Mouse (Mus musculus) yolk sac, embryonic 10.5 days (tissue): ENCODE data around the gene Pip5k1c.
A peak's percentile ranks its signal among the peaks of the same experiment; 100 is the strongest.

Experiments
- DNase-seq: peaks from one replicate; pipeline ENCODE4 v3.0.0-alpha.2; 2017; ENCODE audit warnings: low spot score

The Pip5k1c gene

DNA sequence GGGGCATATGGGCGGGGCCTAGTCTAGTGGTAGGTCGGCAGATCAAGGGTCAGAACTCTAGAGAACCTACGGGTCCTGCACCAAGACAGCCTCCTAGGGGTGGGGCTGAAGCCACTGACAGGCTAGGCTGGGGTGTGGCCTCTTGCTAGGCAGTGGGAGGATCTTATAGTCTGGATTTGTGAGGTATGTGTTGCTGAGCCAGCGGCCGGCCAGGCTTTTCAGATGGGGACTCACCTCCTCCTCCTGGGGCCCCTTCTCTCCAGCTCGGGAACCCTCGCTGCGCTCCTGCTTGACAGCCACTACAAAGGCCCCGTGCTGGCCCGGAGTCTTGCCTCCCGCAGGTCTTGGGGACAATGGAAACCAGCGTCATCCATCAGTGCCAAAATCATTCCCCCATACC, 56.4 kb downstream of the Pip5k1c start:
- peak; percentile 91 for DNase-seq

DNA sequence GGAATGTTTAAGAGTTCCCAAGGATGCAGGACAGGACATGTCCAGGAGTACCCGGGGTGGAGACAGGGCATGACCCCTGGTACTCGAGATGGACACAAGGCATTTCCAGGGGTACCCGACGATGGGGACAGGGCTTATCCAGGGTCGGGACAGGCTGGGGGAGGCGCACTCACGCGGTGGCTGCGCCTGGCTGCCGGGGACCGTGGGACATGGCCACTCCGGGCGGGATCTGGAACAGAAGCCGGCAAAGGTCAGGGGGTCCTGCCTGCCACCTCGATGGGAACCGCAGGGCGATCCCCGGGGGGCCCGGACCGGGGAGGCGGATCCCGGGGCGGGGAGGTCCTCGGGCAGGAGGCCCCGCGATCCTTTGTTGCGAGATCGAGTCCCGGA, 57.2 kb downstream of the Pip5k1c start:
- no peak for DNase-seq

DNA sequence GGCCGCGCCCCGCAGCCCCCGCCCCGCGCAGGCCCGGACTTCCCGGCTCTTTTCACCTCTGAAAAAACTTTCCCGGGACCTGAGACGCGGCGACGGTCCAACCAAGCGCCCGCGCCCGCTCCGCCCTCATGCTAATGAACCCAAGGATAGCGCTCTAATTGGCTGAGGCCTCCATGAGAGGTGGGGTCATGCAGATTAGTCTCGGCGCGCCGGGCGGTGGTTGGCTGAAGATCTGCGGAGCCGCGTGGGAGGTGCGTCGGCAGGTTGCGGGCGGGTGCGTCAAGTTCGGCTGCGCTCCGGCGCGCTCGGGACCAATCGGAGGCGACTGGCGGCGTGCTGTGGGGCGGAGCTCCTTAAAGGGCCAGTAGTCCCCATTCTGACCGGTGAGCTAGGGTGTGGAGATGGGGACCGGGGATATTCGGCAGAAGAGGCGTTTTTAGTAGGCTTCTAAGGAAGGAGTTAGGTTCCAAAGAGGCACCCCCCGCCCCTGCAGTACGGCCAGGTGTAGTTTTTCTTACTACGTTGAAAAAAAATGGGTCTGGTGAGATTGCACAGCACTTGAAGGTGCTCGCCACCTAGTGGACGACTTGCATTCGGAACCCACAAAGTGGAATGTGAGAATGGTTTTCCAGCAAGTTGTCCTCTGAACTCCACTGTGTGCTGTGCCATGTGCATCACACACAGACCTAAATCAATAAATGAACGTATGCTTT, 57.7 kb downstream of the Pip5k1c start, which contains the start of gene Hmg20b:
TSS of gene Hmg20b (minus strand) at position 130 of the 713 bp plus-strand sequence.
- DNase-seq: peak; percentile 99

DNA sequence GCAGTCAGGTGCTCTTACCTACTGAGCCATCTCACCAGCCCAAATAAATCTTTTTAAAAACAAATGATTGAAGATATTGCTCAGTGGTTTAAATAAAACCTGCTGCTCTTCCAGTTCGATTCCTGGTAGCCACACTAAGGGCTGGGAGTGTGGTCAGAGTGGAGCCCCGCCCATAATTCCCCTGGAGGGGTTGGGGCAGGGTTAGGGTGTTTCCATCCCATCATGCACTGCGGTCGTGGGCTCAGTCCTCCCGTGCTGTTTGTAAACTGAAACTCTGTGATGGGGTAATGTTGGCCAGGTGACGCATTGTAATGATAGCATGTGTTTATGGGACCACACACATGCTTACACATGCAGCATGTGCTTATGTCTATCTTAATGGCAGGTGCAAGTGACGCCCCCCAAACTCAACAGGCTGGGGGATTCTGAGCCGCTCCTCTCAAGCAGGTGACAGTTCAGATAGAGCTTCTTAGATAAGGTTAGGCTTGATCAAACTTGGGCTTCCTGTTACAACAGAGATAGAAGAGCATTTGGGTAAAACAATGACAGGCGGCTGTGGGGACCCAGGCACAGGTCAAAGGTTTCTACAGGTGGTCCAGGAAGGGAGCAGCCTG, 59.0 kb downstream of the Pip5k1c start:
- peak; percentile 85 for DNase-seq

DNA sequence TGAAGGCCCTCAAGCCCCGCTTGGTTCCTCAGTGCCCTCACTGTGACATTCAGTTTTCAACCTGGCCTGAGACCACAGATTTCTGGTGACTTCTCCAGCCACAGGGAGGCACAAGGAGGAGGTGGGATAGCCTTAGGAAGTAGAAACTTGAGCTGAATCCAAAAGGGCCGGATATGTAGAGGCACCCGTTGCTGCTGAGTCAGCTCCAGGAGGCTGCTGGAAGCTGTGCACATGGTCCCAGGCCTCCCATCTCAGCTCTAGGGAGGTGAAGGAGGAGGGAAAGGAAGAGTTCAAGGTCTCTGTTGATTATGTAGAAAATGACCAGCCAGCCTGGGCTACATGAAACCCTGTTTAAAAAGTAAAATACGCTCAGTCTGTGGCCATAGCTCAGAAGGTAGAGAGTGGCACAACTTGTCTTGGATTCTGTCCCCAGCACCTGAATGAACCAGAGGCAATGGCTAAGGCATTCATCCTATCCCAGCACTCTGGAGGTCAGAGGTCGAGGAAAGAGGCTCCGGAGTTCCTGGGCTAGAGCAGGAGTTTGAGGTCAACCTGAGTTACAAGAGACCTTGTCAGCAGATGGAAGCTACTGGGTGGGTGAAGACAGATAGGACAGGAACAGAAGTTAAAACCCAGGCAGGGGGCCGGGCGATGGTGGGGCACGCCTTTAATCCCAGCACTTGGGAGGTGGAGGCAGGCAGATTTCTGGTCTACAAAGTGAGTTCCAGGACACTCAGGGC, 62.1 kb downstream of the Pip5k1c start:
- DNase-seq: peak; percentile 74

DNA sequence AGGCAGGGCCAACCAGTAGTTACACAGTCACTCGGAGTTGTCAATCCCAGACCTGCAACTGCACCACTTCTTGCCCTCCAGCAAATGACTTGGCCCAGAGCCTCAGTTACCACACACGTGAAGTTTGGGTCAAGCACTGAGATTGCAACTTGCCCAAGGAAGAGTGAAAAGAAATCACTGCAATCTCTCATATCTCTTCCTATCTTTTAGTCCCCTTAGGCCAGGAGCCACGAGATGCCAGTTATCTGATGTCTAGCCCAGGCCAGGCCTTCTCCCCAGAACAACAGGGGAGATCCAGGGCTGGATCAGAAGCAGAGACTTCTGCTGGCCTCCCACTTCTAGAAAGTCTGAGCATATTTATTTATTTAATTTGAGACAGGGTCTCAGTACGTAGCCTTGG, 62.8 kb downstream of the Pip5k1c start:
- DNase-seq: no peak

DNA sequence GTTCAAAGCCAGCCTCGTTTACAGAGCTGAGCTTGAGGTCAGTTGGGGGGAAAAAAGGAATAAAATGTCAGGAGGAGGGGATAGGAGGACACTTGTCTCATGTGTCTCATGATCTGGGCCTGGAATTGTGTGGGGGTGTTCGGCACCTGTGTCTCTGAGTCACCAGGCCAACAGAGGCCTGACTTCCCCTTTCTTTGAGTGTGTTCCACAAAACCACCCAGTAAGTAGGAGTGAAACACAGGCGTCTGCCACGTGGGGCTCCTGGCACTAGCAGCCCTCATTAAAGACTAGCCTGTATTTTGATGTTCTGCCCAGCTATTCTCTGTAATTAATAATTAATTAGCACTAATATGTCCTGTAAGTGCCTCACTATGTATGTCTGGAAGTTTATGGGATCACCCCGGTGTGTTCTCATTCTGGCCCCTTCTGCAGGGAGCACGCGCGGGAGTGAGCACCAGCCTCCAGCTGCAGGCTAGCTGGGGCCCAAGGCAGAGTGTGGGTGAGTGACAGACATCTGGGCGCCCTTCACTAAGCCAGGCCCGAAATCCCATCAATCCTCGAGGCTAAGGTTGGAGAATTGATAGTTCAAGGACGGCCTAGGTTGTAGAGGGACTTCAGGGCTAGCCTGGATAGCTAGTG, 63.7 kb downstream of the Pip5k1c start:
- no peak for DNase-seq

DNA sequence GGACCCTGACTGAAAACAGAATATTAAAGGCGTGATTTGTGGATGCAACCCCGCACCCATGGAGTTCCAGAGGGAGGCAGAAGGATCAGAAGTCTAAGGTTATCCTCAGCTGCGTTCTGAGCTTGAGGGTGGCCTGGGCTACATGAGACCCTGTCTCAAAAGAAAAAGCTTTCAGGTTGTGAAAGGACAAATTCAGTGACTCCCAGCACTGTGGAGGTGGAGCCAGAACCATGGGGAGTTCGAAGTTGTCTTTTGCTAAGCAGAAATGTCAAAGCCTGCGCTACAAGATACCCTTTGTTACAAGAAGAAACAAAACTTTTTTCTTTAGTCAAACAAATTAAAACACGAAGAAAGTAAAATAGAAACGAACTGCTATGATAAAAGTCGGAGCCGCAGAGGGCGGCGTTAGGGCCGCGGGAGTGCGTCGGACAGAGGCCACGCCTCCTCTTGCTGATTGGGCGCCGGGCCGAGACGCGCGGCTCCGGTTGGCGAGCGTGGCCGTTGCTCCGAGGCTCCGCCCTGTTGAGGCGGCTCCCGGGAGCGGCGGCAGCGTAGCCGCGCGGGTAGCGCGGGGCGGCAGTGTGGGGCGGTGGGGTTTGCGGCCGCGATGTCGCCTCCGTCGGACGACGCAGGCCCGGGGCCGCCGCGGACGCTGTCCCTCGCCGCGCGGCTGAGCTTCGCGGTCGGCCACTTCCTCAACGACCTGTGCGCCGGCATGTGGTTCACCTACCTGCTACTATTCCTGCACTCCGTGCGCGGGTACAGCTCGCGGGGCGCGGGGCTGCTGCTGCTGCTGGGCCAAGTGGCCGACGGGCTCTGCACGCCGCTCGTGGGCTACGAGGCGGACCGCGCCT, 64.5 kb downstream of the Pip5k1c start, which contains the start of gene Mfsd12:
TSS of gene Mfsd12 (plus strand) at position 501 of the 854 bp plus-strand sequence.
- peak; percentile 87 for DNase-seq

DNA sequence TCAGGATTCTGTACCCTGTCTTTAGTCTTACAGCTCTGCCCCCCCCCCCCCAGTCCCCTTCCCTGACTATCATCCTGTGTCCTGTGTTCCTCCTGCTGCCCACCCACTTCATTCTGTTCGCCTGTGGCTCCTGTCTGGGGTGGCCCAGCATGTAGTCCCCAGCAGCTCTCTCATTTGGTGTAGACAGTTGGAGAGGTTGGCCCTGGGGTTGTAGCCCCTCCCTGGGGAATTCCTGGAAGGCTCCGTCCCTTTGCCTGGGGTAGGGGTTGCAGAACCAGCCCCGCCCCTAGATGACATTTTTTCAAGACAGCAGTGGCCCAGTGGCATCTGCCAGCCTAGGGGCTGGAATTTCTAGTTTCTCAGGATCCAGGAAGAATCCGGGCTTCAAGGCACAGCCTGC, 65.4 kb downstream of the Pip5k1c start:
- DNase-seq: peak; percentile 86

DNA sequence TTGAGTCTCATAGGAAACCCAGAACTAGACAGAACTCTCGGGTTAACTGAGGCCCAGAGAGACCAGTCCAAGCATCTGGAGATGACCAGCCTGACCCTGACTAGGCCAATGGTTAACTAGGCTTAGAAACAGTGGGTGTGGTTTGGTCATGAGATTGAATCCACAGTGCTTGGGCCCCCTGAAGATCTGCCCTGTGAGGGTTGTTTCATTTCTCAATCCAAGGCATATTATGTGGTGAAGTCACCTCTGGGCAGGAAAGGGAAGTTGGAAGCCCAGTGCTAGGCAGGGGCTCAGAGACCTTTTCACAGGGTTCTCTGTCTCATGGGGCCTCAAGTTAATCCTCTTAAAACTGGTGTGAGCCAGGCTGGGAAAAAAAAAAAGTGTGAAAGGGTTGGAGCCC, 66.1 kb downstream of the Pip5k1c start:
- peak; percentile 82 for DNase-seq

DNA sequence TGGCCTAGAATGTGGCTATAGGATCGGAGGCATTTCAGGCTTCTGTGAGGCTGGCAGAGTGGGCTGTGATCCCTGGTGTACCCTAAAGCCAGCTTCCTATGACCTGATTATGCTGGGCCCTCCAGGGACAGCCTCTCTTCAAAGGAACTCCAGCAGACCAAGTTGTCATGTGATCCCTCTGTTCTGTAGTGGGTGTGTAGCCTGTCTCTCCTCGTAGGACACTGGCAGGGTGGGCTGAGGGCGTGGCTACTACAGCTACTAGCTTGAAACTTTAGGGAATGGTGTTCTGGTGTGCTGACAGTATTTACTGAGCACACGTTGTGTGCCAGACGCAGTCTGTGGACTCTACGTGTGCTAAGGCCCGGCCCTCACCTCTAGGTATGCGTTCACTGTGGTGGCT, 68.0 kb downstream of the Pip5k1c start:
- no peak for DNase-seq

DNA sequence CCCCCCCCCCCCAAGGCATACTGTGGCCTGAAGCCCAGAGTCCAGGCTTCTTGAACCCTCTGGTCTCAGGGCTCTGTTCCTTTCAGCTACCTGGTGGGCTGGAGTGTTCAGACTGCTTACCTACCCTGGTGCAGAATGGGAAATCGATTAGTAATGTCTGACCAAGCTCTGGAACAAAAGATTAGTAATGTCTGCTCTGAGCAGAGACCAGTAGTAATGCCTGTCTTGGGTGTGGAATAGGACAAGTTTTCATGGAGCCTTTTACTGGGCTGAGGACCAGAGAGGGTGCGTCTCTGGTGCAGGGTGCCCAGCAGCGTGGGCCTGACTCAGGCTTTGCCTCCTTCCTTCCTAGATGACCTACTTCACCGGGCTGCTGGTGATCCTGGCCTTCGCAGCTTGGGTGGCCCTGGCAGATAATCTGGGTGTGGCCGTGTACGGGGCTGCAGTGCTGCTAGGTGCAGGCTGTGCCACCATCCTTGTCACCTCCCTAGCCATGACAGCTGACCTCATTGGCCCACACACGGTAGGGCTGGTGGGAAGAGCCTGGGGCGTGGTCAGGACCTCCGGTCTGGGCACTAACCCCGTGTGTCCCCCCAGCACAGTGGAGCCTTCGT, 69.7 kb downstream of the Pip5k1c start:
- DNase-seq: no peak

DNA sequence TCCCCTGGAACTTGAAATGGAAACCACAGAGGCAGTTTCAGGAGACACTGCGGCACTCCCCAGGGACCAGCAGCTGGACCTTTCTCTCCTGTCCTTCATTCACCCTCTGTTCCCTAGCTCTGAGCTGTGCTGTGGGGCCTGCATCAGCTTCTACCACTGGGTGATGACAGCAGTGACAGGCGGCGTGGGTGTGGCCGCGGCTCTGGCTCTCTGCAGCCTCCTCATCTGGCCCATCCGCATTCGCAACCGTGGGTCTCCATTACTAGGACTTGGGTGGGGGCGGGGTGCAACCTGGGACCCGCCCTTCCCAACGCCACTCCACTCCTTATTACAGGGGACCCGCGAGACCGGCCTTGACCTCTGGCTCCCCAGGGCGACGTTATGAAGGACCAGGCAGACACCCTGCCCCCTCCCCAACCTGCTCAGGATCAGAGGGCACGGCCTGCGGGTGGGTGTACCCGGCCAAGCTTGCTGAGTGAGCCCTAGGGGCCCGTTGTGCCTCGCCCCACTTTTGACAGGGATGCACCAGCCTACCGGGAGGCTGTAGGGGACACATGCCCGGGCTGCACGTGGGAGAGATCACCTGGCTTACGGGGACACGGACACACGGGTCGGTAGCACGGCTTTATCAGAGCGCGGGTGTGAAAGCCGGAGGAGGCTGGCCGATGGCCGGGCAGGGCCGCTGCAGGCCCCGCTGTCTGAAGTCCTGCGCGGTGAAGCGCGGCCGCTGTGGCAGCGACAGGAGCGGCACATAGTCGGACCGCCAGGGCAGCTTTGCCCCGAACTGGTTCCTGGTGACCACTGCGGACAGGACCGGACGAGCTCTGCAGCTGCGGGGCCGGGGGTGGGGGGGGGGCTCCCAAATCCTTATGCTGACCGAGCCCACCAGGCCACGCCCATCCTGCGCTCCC, 70.9 kb downstream of the Pip5k1c start:
- no peak for DNase-seq

DNA sequence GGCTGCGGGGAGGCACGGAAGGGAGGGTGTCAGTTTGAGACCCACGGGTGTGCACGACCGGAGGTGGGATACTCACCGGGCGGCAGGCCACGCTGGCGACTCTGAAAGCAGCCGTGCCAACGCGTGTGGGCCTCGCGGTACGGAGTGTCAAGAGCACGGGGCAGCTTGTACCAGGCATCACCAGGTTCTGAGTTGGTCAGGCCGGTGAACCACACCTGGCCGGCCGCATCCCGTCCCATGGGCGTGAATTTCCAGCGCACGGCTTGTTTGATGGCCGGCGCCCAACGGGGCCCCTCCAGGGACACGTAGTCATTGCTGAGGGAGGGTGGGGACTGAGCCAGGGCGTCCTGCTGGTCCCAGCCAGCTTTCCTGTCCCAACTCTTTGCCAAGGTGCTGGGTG, 71.9 kb downstream of the Pip5k1c start:
- DNase-seq: no peak

DNA sequence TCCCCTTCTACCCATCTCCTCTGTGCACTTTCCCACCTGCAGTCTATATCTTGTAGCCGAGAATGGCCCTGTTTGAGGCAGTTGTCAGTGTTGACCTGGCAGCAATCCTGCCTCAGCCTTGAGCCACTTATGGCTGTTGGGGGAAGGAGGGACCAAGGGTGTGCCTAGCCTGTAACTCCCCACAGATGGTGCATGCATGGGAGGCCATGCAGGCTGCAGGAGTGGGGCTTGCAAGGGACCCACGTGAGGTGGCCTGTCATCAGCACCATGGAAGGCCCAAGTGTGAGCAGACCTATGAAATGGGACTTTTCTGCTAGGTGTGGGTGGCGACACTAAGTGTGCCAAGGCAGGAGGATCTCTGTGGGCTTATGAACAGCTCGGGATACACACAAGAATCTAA, 72.3 kb downstream of the Pip5k1c start:
- no peak for DNase-seq

DNA sequence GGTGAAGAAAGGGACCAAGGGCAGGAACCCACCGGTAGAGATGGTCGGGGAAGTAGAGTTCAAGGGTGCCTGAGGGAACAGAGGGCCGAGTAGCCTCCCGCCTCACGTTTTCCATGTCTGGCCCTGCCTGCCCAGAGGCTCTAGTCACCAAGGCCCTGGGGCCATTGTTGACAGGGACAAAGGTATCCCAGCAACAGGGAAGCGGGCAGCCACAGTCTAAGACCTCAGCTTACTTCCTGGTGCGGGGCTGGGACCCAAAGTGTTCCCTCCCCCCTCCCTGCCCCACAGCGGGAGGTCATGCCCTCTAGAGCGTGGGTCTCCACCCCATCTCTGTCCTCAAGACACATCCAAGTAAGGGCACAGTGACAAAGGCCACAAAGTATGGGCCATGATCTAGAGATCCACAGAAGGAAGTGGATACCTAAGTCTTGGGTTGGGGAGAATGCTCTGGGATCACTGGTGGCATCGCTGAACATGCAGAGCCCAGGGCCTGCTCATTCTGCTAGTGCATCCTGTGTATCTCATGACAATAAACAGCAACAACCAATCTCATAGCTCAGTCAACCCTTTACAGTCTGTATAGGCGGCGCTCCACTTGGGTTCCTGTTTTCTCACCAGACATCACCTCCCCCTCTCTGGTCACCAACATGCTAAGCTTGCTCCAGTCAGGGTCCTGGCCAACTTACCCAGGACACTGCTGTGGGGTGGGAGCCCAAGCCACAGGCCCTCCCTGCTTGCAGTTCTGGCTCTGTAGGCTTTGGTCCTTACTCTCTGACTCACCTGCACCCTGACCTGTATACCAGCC, 73.1 kb downstream of the Pip5k1c start, which contains the start of gene 4930404N11Rik:
TSS of gene 4930404N11Rik (minus strand) at position 145 of the 805 bp plus-strand sequence.
- peak; percentile 81 for DNase-seq

DNA sequence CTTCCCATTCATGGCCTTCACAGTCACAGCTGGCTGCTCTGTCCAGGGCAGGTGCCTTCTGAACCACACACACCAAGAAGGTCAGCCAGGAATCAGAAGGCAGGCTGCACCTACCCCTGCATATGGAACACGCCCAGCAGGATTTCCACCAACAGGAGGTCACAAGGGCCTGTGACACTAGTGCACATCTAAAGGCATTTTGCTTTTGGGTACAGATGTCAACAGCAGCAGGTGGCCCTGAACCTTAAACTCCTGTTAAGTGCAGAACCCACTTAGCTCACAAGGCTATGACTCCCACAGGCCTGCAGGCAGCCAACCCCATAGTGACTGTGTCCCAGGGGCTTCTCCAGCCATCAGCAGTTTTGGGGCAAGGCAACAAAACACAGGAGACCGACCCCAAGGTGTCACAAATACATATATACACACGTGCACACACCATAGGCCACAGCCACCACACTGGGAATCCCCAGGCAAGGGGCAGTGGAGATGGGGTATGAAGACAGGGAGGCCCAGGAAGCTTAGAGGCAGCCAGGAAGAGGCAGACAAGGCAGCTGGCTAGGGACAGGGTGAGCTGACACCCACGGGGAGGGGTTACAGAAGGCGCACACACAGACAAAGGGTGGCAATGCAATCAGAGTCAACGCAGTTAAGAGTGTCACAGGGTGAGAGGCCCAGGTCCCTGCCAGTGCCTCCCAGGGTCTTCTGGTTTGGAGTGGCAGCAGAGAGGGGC, 73.9 kb downstream of the Pip5k1c start:
- DNase-seq: peak; percentile 78

DNA sequence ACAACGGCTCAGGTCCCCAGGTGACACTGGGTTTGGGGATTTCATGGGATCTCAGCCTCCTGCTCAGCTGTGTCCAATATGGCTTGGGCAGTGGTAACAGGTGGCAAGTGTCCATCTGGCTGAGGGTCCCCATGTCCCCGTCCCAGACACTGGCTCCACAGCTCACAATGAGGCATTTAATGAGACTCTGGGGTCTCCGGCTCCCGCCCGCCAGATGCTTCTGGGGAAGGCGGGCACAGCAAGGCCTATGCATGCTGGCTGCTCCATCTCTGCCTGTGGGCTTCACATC, 74.4 kb downstream of the Pip5k1c start:
- no peak for DNase-seq
